Mouse (Mus musculus) lung, postnatal 25 days (tissue): ENCODE measurements around the gene Syt1.

Source experiments
- DNase-seq: peaks from one replicate; pipeline ENCODE4 v3.0.0; 2022; ENCODE audit warnings: low spot score

Syt1 gene

GRCm38 (mm10) chr10:108577611-108578010 is 433.2 kb downstream of the Syt1 start:
- DNase-seq, result no peak

DNA sequence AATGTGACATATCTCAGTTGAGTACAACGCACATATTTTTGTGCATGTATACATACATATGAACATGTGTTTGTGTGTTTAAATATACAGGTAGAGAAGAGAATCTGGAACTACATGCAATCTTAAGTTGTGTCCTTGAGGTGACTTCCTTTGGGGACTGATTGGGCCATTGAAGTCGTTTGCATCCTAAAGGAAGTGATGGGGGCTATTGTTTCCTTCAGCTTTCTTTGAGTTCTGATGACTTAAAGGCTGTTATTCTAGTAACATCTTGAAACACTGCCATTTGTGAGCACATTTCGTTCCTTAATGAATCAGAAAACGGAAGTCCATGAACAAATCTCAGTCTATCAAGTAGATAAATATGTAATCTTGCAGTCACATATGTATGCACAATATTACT is 438.0 kb downstream of the Syt1 start:
- no peak for DNase-seq

GRCm38 (mm10) chr10:108571104-108571503 is 439.7 kb downstream of the Syt1 start:
- no peak for DNase-seq

DNA sequence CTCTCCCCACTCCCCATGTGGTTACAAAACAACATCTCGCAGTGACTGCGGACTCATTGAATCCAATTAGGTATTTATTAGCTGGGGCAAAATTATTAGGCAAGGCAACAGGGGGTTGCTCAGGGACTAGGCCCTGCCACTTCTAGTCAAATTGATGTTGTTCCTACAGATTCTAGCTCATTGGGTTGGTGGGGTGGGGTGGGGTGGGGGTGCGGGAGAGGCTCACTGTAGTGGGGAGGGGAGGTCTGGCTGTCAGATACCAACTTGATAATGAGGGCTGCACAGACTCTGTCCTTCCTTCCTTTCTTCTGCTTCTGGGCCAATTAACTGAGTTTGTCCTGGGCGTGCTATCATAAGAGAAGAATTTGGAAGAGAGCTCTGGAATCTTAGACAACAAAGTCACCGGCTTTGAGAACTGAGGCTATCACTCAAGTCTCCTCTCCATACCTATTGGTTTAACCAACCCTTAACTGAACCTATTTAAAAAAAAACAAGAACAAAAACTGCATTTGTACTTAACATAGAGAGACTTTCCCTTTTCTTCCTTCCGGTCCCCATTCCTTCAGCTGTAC is 441.1 kb downstream of the Syt1 start:
- DNase-seq, result no peak

DNA sequence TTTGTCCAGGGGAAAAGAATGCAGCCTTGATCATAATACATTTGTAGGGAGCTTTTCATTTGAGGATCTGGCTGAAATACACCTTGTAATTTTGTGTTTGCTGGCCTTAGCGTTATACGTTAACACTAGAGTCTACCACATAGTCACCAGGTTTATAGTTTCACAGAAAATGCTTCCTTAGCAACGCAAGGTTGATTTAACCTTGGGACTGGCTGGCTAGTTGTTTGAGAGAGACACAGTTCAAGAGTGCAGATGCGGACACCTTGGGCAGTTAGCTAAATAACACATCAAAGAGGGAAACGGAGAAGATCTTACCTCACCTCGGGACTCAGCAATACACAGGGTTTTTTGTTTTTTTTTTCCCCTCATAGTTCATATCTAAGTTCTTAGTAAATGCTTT is 441.9 kb downstream of the Syt1 start:
- DNase-seq, result no peak

DNA sequence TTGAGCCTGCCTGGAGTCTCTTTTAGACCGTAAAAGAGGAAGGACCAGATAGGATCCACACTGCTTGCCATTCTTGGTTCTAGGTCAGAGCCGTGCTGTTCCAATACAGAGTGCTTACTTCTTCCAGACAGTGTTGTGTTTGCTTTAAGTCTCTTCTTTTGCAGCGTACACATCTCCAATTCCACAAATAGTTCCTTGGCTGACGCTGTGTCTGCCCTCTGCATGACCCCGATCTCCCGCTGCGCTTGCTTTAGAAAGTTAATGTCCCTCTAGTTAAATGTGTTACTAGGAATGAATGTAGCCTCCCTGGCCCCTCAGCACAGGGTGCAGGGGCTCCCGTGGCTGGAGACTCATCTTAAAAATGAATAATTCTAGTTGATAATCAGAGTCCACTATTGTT is 442.6 kb downstream of the Syt1 start:
- DNase-seq, result no peak

DNA sequence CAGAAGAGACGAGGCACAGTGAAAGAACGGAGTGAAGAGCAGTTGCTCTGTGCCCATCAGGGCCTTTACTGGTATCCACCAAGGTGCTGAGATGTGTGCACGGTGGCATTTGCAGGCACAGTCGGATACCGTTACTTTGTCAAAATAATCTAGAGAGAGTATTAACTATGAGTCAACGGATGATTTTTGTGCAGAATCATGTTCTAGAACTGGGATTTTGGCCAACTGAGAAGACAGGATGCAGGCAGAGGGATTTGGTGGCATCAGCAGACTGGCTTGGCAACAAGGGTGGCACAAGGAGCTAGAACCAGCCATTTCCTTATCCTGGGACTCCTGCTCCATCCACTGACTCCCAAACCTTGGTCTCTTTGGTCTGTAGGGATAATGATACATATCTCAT is 443.3 kb downstream of the Syt1 start:
- no peak for DNase-seq

GRCm38 (mm10) chr10:108559607-108559908 is 451.2 kb downstream of the Syt1 start:
- DNase-seq, result no peak

DNA sequence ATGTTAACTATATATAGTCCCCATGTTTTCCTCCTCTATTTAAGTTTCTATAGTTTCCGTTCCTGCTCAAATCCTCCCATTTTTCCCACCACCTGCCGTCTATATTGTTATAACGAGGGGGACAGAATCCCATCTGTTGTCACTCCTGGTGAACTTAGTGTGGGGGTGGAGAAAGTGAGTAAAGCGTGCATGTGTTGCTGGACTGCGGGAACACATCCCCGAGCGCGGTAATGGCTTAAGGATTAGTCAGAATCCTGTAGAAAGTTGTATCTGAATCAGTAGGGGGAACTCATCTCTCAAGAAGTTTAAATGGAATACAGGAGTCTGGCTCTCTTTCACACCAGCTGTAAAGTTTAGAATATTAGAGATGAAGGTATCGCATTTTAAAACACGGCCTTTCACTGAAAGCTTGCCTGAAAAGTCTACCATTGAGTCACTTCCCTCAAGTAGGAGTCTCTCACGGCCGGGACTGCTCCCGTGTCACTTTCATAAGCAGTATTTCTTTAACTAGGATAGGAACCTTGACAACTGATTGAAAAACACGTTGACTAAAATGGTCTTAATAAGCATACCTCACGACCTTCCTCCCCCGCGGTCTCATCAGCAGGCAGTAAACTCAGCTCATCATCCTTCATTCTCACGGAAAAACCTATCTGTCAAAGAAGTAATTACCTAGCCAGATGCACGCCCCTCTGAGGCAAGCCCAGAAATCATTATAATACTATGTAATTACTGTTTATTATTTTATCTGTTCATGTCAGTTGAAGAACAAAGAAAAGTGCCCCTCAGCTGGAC is 451.8 kb downstream of the Syt1 start:
- no peak for DNase-seq

DNA sequence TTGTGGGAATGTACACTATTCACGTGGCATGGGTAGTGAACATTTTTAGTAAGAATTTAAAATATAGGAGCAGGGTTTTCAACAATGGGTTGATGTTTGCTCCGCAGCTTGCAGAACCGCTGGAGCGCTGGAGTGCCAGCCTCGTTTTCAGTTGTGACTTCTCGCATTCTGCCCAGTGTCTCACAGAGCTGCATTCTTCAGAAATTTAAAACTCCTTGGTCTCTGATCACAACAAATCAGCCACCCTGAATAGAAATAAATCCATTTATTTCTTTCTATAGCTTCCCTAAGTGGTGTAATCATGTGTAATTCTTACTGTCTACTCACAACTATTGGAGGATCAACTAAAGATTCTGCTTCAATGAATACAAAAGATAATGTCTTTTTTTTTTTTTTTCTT is 458.2 kb downstream of the Syt1 start:
- DNase-seq, result no peak

- no peak for DNase-seq
Measured at GRCm38 (mm10) chr10:108545715-108546114, 465.1 kb downstream of the Syt1 start.

DNA sequence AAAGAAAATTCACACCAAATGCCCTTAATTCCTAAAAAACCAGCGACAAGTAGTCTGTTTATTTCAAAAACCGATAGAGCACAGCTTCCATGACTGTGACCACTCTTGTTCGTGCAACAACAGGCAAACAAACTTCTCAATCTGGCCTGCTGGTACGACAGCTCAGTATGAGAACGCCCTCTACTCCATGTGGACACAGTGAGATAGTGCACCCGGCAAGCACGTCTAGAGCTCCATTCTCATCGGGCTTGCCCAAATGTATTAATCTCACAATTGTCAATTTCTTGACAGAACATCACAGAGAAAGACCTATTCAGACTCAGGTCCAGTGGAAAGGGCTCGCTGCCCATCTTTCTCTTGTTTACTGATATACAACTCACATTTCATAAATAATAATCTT is 469.2 kb downstream of the Syt1 start:
- DNase-seq, result no peak

- DNase-seq, result peak; percentile 28
Measured at GRCm38 (mm10) chr10:108538546-108538945, 472.2 kb downstream of the Syt1 start.

- peak; percentile 69 for DNase-seq
Measured at GRCm38 (mm10) chr10:108537641-108538040, 473.1 kb downstream of the Syt1 start.

DNA sequence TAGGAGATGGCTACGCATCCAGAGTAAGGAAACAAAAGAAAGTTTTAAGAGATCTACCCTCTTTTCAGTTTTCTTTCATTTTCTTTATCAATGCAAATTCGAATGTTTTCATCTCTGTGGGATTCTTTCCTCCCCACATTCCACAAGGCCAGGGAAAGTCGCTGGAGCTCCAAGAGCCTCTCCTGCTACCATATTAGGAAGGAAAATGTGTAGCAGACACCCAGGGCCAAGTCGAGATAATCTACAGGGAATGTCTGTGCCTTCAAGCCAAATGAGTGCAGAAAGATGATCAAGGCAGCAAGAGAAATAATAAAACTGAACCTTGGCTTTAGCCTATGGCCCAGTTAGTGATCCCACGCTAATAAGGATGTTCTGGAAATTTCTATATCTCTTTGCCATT is 474.9 kb downstream of the Syt1 start:
- DNase-seq, result no peak

DNA sequence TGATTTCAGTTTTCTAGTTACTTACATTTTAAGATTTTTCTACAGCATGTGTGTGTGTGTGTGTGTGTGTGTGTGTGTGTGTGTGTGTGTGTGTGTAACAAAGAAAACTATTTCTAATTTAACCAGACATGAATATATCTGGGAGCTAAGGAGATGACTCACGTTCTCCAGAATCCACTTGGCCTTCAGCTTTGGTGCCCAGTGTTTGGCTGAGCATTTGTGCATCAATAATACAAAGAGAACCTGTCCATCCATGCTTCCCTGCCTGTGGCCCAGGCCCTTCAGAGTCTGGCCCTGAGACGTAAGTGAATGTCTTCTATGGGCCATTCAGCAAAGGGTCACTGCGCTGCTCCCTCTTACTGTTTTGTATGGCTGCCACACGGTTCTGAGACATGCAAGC is 476.7 kb downstream of the Syt1 start:
- DNase-seq, result no peak

DNA sequence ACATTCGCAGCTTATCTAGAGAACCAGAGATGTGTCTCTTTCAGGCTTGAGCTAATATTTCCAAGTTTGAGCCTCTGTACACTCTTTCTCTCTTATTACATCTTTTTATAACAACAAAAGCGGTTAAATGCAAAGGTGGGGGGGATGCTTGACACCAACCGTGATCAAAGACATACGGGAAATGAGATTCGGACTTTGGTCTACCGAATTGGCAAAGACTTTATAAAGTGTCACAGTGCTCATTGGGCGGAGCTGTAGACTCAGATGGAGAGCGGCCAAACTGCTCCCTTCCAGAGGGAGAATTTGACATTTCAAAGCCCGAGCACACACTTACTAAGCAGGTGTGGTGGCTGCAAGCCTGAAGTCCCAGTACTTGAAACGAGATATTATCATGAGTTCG is 477.9 kb downstream of the Syt1 start:
- DNase-seq, result no peak

GRCm38 (mm10) chr10:108532283-108532682 is 478.5 kb downstream of the Syt1 start:
- peak; percentile 21 for DNase-seq

DNA sequence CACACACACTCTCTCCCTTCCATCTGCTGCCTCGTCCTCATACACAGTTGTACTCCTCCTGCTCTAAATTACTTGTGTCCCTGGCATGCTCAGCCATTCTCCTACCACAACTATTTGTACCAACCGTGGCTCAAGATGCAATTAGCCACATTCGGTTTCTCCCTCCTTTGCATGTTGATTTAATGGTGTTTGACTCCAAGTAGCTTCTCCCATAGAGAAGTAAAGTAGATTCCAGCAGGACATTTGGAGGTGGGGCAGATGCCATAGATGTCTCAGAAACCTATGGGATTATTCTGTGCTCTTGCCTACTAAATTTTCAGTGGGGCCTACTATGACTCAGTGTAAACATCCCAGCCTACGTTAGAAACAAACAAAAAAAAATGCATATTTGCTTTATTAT is 479.1 kb downstream of the Syt1 start:
- DNase-seq, result peak; percentile 27

DNA sequence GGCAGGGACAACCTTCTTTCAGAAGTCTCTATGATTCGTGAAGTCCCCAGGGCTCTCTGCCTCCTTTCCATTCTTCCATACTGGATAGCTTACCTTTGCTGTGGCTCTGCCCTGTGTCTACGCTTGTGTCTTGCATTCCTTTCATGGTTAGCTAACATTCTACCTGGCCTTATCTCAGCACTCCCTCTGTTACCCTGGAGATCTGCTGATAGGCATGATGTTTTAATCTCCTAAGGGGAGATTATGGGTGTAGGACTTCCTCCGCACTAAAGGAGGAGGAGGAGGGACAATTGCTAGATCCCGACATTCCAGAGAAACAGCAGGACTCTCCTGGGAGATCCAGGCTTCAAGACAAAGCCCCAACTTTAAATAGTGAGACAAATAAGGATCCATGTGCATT is 479.7 kb downstream of the Syt1 start:
- DNase-seq, result peak; percentile 18

- DNase-seq, result no peak
Measured at GRCm38 (mm10) chr10:108528338-108528737, 482.4 kb downstream of the Syt1 start.

DNA sequence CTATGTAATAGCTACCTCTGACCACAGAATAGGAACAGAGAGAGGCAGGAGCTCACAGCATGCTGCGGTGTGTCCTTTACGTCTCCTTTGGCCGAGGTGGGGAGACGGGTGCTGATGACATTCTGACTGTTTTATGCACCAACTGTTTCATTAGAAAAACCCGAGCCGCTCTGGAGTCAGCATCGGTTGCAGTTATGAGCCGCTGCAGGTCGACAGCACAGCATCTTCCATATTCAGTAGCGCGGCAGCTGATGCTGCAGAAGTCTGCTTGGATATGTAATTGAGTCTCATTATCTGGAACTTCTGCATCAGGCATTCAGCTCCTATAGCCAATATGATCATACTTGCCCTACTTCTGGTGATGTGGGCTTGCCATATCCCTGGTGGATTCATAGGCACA is 485.3 kb downstream of the Syt1 start:
- DNase-seq, result no peak

DNA sequence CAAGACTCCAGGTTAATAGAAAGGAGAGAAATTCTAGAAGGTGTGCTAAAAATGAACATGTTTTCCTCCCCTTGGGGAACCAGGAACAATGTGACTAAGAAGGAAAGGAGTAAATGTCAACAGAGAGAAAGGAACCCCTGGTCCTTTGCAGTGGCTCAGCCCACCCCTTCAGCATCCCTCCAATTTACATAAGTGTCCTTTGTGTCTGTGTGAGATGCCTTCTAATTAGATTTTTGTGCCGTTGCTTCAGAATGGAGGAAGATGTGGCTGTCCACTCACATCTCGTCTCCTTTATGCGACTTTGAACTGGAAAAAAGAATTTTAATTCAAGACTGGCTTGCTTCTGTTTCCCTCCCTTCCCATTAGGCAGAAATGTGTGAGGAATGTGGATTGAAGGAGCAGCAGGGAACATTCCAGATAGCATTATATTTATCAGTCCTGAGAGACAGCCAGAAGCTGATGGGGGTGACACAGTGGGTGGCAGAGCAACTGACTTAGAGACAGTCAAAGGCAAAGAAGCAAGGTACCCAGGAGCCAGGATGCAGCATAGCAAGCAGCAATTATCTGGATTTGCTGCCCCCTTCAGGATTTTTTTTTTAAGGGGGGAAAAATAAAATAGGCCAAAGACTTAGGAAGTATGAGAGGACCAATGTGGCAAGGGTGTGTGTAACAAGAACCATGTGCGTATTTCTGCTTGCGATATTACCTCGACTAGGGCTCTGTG is 486.3 kb downstream of the Syt1 start:
- DNase-seq, result peak; percentile 47

- no peak for DNase-seq
Measured at GRCm38 (mm10) chr10:108519156-108519555, 491.6 kb downstream of the Syt1 start.
